Mouse (Mus musculus): Measurements from ENCODE around the gene Trim2.

DNA sequence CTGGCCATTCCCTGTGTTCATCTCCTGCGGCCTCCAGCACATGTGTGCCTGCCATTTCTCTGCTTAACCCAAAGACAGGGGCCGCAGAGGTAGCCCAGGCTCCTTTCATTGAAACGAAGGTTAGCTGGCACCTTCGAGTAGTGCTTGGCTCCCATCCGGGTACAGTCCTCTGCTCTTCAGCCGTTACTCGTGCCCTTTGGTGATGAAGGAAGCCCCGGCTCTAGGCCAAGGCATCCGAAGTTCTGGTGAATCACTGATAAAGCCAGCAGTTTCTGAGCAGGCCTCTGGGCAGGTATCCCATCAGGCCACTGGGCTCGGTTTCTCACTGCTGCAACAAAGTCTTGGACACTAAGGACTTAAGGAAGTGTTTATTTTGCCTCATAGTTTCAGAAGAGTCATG is 34.9 kb downstream of the Trim2 start:
- TF ChIP-seq POLR2A (IDR thresholded peaks at IDR 0.05; ENCODE audit: insufficient read length, low read depth) (no peak), SRF (IDR thresholded peaks at IDR 0.05; ENCODE audit: control insufficient read depth, insufficient read length, low read depth) (no peak), USF1 (IDR thresholded peaks at IDR 0.05; ENCODE audit: low read depth) (no peak), REST (IDR thresholded peaks at IDR 0.05; ENCODE audit: insufficient read depth, insufficient read length) (no peak), MYOG (IDR thresholded peaks at IDR 0.05; ENCODE audit: control insufficient read depth in 1 of 3, insufficient read depth in 1 of 3, insufficient read length in 2 of 3, low read depth in 2 of 3) (no peak)

Measured in myocyte (in vitro differentiated cells).